Mouse (Mus musculus) heart, postnatal 4 days (tissue): Measurements from ENCODE around the gene H2afy. TPM values are rescaled to one million over a fixed set of nuclear protein-coding genes. Genes with fewer than 3 reads are reported as not detected.

Experiments used
- total RNA-seq, 2 experiments: library from RNA; stranded (reverse); gene quantifications; 2 replicates each; pipeline ENCODE4 v1.2.3; 2021

H2afy gene
- total RNA-seq, 2 experiments from 2014 or later = 84.6 to 91.3 TPM

Other genes with a start within 250 kb of the H2afy start
- under 1 TPM; 0.65 to 0.69 TPM for gene Tifab, start 42.5 kb upstream of the H2afy start, total RNA-seq
- gene Neurog1, start 115.8 kb upstream of the H2afy start, total RNA-seq = not detected
- gene Cxcl14, start 160.2 kb upstream of the H2afy start, total RNA-seq = under 1 TPM; 0.20 to 0.24 TPM